Mouse (Mus musculus): ENCODE results near the gene Olfr1444. TPM values are rescaled to one million over a fixed set of nuclear protein-coding genes. Genes with fewer than 3 reads are reported as not detected.

Olfr1444 gene
- not detected in 2 replicates for polyA plus RNA-seq (2015; fragmentation: Nextera tagmentation; extraction: Ambion mirVana)

DNA sequence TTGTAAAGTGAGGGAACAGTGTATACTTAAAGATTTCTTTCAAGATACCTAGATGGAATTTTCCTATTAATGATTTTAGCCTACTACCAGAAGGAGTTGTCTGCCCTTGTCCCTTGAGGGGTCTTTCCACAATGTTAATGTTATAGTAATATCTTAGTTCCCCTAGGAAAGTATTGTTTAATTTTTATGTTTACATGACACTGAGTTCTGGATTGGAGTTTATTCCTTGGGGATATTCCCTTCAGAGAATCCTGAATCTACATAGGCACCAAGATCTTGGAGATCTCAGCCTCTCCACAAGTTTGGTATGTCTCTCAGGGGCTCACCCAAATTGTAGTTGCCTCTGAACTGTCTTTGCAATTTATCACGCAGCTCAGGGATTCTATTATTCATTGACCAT, at the start of gene Olfr1444:
Olfr1444 (plus strand) TSS at position 301 of the 400 bp plus-strand sequence.
- Histone ChIP-seq H3K4me2 (ENCODE audit: low read length) (no peak within 1 kb of the TSS), H3K27me3 (replicated peaks; ENCODE audit: control insufficient read depth, insufficient read depth, low read length) (no peaks in the 10 kb centered on the region), H3K4me1 (replicated peaks; ENCODE audit: control insufficient read depth, insufficient read depth, low read length) (no peaks in the 10 kb centered on the region), H3K4me3 (replicated peaks; ENCODE audit: low read length) (no peak within 1 kb of the TSS), H3K27ac (ENCODE audit: low read length) (no peak within 1 kb of the TSS), H3K36me3 (ENCODE audit: control insufficient read depth, insufficient read depth) (no peaks in the 10 kb centered on the region), H3K9ac (replicated peaks; ENCODE audit: low read depth, low read length) (no peak within 1 kb of the TSS), H3K9me3 (ENCODE audit: control insufficient read depth, low read length) (no peaks in the 10 kb centered on the region)
- 81% methylated on average over 1 of the region's 1 CpGs for WGBS
- ATAC-seq = no peak

DNA sequence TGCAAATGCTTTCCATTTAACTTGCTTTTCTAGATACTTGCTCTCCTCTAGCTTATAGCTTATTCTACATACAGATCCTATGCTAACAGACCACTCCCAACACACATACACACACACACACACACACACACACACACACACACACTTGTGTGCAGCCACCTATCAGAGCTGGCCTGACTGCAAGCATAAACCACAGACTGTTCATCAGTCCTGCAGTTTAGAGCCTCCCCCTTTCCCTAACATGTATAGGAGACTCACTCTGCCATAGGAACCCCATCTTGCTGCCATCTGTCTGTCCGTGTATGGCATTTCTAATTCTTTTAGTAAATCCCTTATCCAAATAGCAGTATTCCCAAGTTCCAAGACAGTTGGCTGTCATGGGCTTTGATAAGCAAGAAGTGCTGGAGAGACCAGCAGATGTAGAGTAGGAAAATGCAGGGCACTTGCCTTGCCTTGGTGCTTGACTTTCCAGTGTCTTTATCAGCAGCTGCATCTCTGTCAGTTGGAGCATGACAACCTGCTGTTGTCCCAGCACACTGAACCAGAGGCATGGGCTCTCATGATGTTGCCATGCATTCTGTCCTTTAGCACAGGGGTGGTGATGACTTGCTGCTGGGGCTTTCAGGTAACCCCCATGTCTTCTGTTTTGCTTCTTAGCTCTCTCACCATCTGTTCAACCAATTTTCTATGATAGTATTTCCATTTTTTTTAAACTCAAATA, 44.3 kb upstream of the Olfr1444 start:
- H3K27ac ChIP-seq (ENCODE audit: low read length) = no peak overlapping the region
- H3K4me2 ChIP-seq (ENCODE audit: low read length) = no peak overlapping the region
- H3K4me3 ChIP-seq (replicated peaks; ENCODE audit: low read length) = no peak overlapping the region
- H3K4me1 ChIP-seq (replicated peaks; ENCODE audit: control insufficient read depth, insufficient read depth, low read length) = no peaks in the 10 kb centered on the region
- no peaks in the 10 kb centered on the region for H3K36me3 ChIP-seq (ENCODE audit: control insufficient read depth, insufficient read depth)
- no peak for ATAC-seq
- WGBS = 70% methylated on average over 1 of the region's 1 CpGs
- H3K9ac ChIP-seq (replicated peaks; ENCODE audit: low read depth, low read length) = no peak overlapping the region
- H3K27me3 ChIP-seq (replicated peaks; ENCODE audit: control insufficient read depth, insufficient read depth, low read length) = no peaks in the 10 kb centered on the region
- no peaks in the 10 kb centered on the region for H3K9me3 ChIP-seq (ENCODE audit: control insufficient read depth, low read length)

DNA sequence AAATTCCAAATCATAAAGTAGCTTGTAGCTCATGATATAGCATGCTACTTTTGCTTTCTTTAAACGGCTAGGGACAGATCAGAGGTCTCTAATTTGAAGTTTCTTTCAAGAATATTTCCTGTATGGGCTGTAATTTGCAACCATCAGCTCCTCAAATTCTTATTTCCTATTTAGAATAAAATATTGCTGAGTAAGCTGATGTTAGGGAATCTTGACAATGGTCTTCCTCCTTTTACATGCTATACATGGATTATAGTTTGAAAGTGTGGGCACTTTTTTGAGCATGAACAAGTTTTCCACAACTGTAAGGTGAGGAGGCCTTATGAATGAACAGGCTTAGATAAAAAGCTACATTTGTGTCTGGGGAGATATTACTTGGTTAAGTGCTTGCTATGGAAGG, 43.2 kb upstream of the Olfr1444 start:
- WGBS = 80% methylated on average over 1 of the region's 1 CpGs
- no peak for ATAC-seq
- Histone ChIP-seq H3K27me3 (replicated peaks; ENCODE audit: control insufficient read depth, insufficient read depth, low read length) (no peaks in the 10 kb centered on the region), H3K9ac (replicated peaks; ENCODE audit: low read depth, low read length) (no peak overlapping the region), H3K4me2 (ENCODE audit: low read length) (no peak overlapping the region), H3K27ac (ENCODE audit: low read length) (no peak overlapping the region), H3K4me1 (replicated peaks; ENCODE audit: control insufficient read depth, insufficient read depth, low read length) (no peaks in the 10 kb centered on the region), H3K4me3 (replicated peaks; ENCODE audit: low read length) (no peak overlapping the region), H3K36me3 (ENCODE audit: control insufficient read depth, insufficient read depth) (no peaks in the 10 kb centered on the region), H3K9me3 (ENCODE audit: control insufficient read depth, low read length) (no peaks in the 10 kb centered on the region)

DNA sequence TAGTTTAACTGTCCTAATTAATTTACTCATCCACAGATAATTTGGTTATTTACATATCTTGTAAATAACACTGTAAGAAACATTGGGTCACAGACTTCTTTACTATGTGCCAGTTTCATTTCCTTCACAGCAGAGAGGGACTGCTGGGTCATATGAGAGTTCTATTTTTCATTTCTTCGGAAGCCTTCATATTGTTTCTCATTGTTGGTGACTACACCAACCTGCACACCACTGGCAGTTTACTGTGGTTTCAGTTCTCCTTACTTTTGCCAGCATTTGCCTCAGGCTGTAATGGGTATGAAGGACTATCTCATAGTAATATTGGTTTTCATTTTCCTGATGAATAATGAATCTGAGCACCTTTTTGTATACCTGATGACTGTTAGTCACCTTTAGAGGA, 38.6 kb upstream of the Olfr1444 start:
- Histone ChIP-seq H3K27me3 (replicated peaks; ENCODE audit: control insufficient read depth, insufficient read depth, low read length) (no peaks in the 10 kb centered on the region), H3K4me3 (replicated peaks; ENCODE audit: low read length) (no peak overlapping the region), H3K36me3 (ENCODE audit: control insufficient read depth, insufficient read depth) (no peaks in the 10 kb centered on the region), H3K9ac (replicated peaks; ENCODE audit: low read depth, low read length) (no peak overlapping the region), H3K9me3 (ENCODE audit: control insufficient read depth, low read length) (no peaks in the 10 kb centered on the region), H3K27ac (ENCODE audit: low read length) (no peak overlapping the region), H3K4me2 (ENCODE audit: low read length) (no peak overlapping the region), H3K4me1 (replicated peaks; ENCODE audit: control insufficient read depth, insufficient read depth, low read length) (no peaks in the 10 kb centered on the region)
- ATAC-seq = no peak
- WGBS = 88% methylated on average over 1 of the region's 1 CpGs

DNA sequence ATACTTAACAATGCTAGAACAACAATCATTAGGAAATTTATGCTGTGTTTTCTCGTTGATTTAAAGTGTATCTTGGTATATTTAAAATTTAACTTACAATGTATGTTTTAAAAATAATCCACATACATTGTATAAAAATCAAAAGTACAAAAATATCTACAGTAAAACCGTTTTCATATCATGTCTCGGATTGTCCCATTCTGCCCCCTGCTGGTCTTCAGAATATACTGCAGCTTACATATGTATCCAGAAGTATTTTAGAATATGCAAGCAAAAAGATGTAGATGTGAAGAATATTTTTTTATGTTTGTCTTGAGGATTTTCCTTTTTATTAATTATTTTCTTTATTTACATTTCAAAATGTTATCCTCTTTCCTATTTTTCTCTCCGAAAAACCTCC, 36.7 kb upstream of the Olfr1444 start:
- WGBS = 33% methylated on average over 4 of the region's 4 CpGs
- no peaks in the 10 kb centered on the region for H3K9me3 ChIP-seq (ENCODE audit: control insufficient read depth, low read length)
- H3K4me3 ChIP-seq (replicated peaks; ENCODE audit: low read length) = no peak overlapping the region
- no peaks in the 10 kb centered on the region for H3K36me3 ChIP-seq (ENCODE audit: control insufficient read depth, insufficient read depth)
- no peaks in the 10 kb centered on the region for H3K4me1 ChIP-seq (replicated peaks; ENCODE audit: control insufficient read depth, insufficient read depth, low read length)
- no peak for ATAC-seq
- H3K27ac ChIP-seq (ENCODE audit: low read length) = no peak overlapping the region
- H3K4me2 ChIP-seq (ENCODE audit: low read length) = no peak overlapping the region
- no peaks in the 10 kb centered on the region for H3K27me3 ChIP-seq (replicated peaks; ENCODE audit: control insufficient read depth, insufficient read depth, low read length)
- H3K9ac ChIP-seq (replicated peaks; ENCODE audit: low read depth, low read length) = no peak overlapping the region

DNA sequence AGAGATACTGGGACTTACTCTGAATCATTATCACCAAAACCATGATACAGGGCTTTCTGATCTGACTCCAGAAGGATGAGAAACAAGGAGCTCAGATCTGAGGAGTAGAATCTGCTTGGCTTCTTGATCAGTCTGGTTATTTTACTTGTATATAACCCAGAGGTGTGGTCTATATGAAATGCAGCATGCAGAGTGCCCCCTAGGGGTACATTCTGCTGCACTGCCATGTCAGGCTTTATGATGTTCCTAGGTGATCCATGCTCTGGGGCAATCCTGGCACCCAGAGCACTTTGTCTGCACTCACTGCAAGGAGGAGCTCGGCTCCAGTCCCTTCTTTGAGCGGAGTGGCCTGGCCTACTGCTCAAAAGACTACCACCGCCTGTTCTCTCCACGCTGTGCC, 32.5 kb upstream of the Olfr1444 start:
- no peak overlapping the region for H3K4me2 ChIP-seq (ENCODE audit: low read length)
- no peaks in the 10 kb centered on the region for H3K4me1 ChIP-seq (replicated peaks; ENCODE audit: control insufficient read depth, insufficient read depth, low read length)
- no peak overlapping the region for H3K9ac ChIP-seq (replicated peaks; ENCODE audit: low read depth, low read length)
- WGBS = 74% methylated on average over 4 of the region's 4 CpGs
- ATAC-seq = no peak
- no peaks in the 10 kb centered on the region for H3K9me3 ChIP-seq (ENCODE audit: control insufficient read depth, low read length)
- no peaks in the 10 kb centered on the region for H3K36me3 ChIP-seq (ENCODE audit: control insufficient read depth, insufficient read depth)
- H3K27ac ChIP-seq (ENCODE audit: low read length) = no peak overlapping the region
- H3K27me3 ChIP-seq (replicated peaks; ENCODE audit: control insufficient read depth, insufficient read depth, low read length) = no peaks in the 10 kb centered on the region
- H3K4me3 ChIP-seq (replicated peaks; ENCODE audit: low read length) = no peak overlapping the region

DNA sequence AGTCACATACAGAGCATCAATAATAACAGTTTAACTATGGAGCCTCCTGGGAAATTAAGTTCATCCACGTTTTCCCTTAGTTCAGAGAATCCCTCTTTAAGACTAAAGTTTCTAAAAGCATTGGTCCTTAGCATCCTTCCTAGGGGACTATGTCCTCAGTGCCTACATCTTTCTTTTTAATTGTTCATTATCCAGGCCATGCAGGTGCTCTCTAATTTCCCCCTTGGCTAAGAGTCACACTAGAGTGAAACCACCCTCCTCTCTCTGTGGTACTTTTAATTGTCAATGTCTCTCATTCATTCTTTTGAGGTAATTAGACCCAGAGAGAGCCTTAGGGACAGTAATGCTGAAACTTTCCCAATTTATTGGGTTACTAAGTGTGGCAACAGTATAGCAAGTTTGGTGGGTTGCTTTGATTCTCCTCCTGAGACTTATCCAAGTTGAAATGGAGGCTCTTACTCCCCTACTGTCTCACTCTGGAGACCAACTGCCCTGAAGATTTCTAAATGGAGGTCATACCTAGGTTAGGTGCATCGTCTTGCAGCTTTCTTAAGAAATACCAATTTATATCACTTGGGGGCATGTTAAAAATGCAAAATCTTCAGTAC, 26.2 kb upstream of the Olfr1444 start:
- no peaks in the 10 kb centered on the region for H3K9me3 ChIP-seq (ENCODE audit: control insufficient read depth, low read length)
- no peak overlapping the region for H3K27ac ChIP-seq (ENCODE audit: low read length)
- H3K4me1 ChIP-seq (replicated peaks; ENCODE audit: control insufficient read depth, insufficient read depth, low read length) = no peaks in the 10 kb centered on the region
- H3K27me3 ChIP-seq (replicated peaks; ENCODE audit: control insufficient read depth, insufficient read depth, low read length) = no peaks in the 10 kb centered on the region
- no peak for ATAC-seq
- no peaks in the 10 kb centered on the region for H3K36me3 ChIP-seq (ENCODE audit: control insufficient read depth, insufficient read depth)
- no peak overlapping the region for H3K4me2 ChIP-seq (ENCODE audit: low read length)
- WGBS = 72% methylated on average over 2 of the region's 2 CpGs
- no peak overlapping the region for H3K4me3 ChIP-seq (replicated peaks; ENCODE audit: low read length)
- no peak overlapping the region for H3K9ac ChIP-seq (replicated peaks; ENCODE audit: low read depth, low read length)

DNA sequence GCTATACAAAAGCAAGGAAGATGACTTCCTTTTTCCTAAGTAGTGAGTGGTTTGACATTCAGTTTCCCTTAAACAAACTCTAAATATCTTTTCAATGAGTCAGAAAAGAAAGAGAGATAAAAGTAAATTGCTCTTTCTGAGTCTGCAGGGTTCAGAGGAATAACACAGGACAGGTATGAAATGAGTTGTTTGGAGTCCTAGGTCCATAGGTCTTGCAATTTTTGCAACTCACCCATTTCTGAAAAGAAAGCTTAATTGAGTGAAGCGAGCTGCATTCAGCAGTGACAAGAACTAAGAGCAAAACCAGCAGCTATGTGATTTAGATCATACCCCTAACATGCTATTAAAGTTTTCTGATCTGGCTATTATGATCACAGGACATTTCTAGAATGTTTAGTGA, 25.5 kb upstream of the Olfr1444 start:
- H3K4me1 ChIP-seq (replicated peaks; ENCODE audit: control insufficient read depth, insufficient read depth, low read length) = no peaks in the 10 kb centered on the region
- H3K4me3 ChIP-seq (replicated peaks; ENCODE audit: low read length) = no peak overlapping the region
- H3K27me3 ChIP-seq (replicated peaks; ENCODE audit: control insufficient read depth, insufficient read depth, low read length) = no peaks in the 10 kb centered on the region
- no peaks in the 10 kb centered on the region for H3K9me3 ChIP-seq (ENCODE audit: control insufficient read depth, low read length)
- H3K27ac ChIP-seq (ENCODE audit: low read length) = no peak overlapping the region
- ATAC-seq = no peak
- H3K4me2 ChIP-seq (ENCODE audit: low read length) = no peak overlapping the region
- no peaks in the 10 kb centered on the region for H3K36me3 ChIP-seq (ENCODE audit: control insufficient read depth, insufficient read depth)
- H3K9ac ChIP-seq (replicated peaks; ENCODE audit: low read depth, low read length) = no peak overlapping the region
- 71% methylated on average over 1 of the region's 1 CpGs for WGBS

DNA sequence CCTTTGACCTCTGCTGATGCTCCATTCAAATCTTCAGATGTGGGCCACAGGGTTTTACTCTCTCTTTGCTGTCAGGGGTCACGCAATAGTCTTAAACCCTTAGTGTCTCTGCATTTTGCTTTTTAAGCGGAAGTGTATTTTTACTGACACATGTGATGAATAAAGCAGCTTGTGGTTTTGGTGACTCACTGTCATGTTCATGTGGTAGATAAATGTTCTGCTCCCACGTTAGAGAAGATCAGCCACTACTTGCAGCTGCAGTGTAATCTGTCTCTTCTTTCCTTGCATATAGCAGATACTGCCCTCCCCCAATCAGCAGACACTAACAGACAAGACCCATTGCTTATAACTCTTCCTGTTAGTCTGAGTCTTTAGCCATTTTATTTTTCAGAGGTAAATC, 23.5 kb upstream of the Olfr1444 start:
- Histone ChIP-seq H3K4me3 (replicated peaks; ENCODE audit: low read length) (no peak overlapping the region), H3K4me1 (replicated peaks; ENCODE audit: control insufficient read depth, insufficient read depth, low read length) (no peaks in the 10 kb centered on the region), H3K9ac (replicated peaks; ENCODE audit: low read depth, low read length) (no peak overlapping the region), H3K4me2 (ENCODE audit: low read length) (no peak overlapping the region), H3K9me3 (ENCODE audit: control insufficient read depth, low read length) (no peaks in the 10 kb centered on the region), H3K27ac (ENCODE audit: low read length) (no peak overlapping the region), H3K27me3 (replicated peaks; ENCODE audit: control insufficient read depth, insufficient read depth, low read length) (no peaks in the 10 kb centered on the region), H3K36me3 (ENCODE audit: control insufficient read depth, insufficient read depth) (no peaks in the 10 kb centered on the region)
- ATAC-seq = no peak
- WGBS = 89% methylated on average over 3 of the region's 3 CpGs

All from forebrain, embryonic 16.5 days (tissue).